Mouse (Mus musculus): Measurements from ENCODE around the gene Kif1b. TPM values are rescaled to one million over a fixed set of nuclear protein-coding genes. Genes with fewer than 3 reads are reported as not detected.

Gene Kif1b
- total and polyA plus RNA-seq, 3 experiments = 10.0 to 27.6 (median 17.0) TPM

GRCm38 (mm10) chr4:149172666-149173065 lies 134.8 kb downstream of the Kif1b start:
- H3K4me2 ChIP-seq (ENCODE audit: insufficient read depth, low read depth, poor library complexity, severe bottlenecking) = no peak overlapping the region
- peaks cover 0 to 27% of the 10 kb centered on the region in 2 experiments; a peak in 2 of 4 replicates for H3K4me1 ChIP-seq (ENCODE audit: control insufficient read depth in 1 of 2, insufficient read depth in 2 of 2)
- H3K9me3 ChIP-seq (replicated peaks; ENCODE audit: low read length) = no peaks in the 10 kb centered on the region
- no peaks in the 10 kb centered on the region for H3K27me3 ChIP-seq (replicated peaks)
- H3K36me3 ChIP-seq (replicated peaks in 1 of 2; ENCODE audit: control insufficient read depth in 1 of 2, insufficient read depth in 1 of 2, low read length in 1 of 2) = peaks cover 7% of the 10 kb centered on the region in 2 experiments
- H3K79me2 ChIP-seq (replicated peaks; ENCODE audit: control insufficient read depth, extremely low read depth, insufficient read depth, poor library complexity, severe bottlenecking) = no peaks in the 10 kb centered on the region
- no peak for DNase-seq (ENCODE audit: extremely low read depth)
- no peak overlapping the region for H3K27ac ChIP-seq (ENCODE audit: insufficient read depth, low read depth)
- no peak overlapping the region for H3K9ac ChIP-seq (ENCODE audit: insufficient read depth, low read depth)
- dilution Hi-C loops (cut with MboI; ENCODE audit: extremely low pct_ligation_motif_present, extremely low pct_unique_long_range_greater_than_20kb, low sequenced_read_pairs) (no loop called here), in situ Hi-C loops (cut with MboI; ENCODE audit: low pct_ligation_motif_present, low pct_unique_long_range_greater_than_20kb, low sequenced_read_pairs) (loop anchor here (25.0 kb wide), 1 partner anchor 540 kb away; the partner anchor contains the start of gene Pik3cd)
- no peak overlapping the region for H3K4me3 ChIP-seq (replicated peaks in 1 of 3; ENCODE audit: low read depth in 2 of 3, low read length in 2 of 3, poor library complexity in 1 of 3)
- TF ChIP-seq KAT2A (IDR thresholded peaks at IDR 0.05; ENCODE audit: insufficient replicate concordance, low read length) = no peak
- TF ChIP-seq IRF4 (IDR thresholded peaks at IDR 0.05; ENCODE audit: low read depth, low read length) = no peak
- TF ChIP-seq MEF2A (IDR thresholded peaks at IDR 0.05; ENCODE audit: borderline replicate concordance, low read depth, low read length) = no peak
- TF ChIP-seq TCF12 (IDR thresholded peaks at IDR 0.05; ENCODE audit: low read depth, low read length) = no peak
- no peak for TF ChIP-seq RCOR1 (conservative IDR thresholded peaks at IDR 0.05; ENCODE audit: low read depth, low read length)
- TF ChIP-seq SMC3 (IDR thresholded peaks at IDR 0.05; ENCODE audit: low read depth, low read length) = no peak
- no peak for TF ChIP-seq PAX5 (IDR thresholded peaks at IDR 0.05; ENCODE audit: low read length)
- TF ChIP-seq USF1 (IDR thresholded peaks at IDR 0.05; ENCODE audit: low read depth, low read length) = no peak
- no peak for TF ChIP-seq POLR2A (IDR thresholded peaks at IDR 0.05; ENCODE audit: low read depth, low read length)
- no peak for TF ChIP-seq NRF1 (IDR thresholded peaks at IDR 0.05; ENCODE audit: low read depth, low read length)
- TF ChIP-seq E2F4 (IDR thresholded peaks at IDR 0.05; ENCODE audit: insufficient replicate concordance, low read depth, low read length) = no peak
- TF ChIP-seq CHD1 (IDR thresholded peaks at IDR 0.05; ENCODE audit: low read depth, low read length) = no peak
- no peak for TF ChIP-seq MAZ (IDR thresholded peaks at IDR 0.05; ENCODE audit: low read depth, low read length)

- H3K4me1 ChIP-seq (ENCODE audit: control insufficient read depth in 1 of 2, insufficient read depth in 2 of 2) = peaks cover 0 to 27% of the 10 kb centered on the region in 2 experiments; a peak in 2 of 4 replicates
- no peak for TF ChIP-seq MAZ (IDR thresholded peaks at IDR 0.05; ENCODE audit: low read depth, low read length)
- TF ChIP-seq MEF2A (IDR thresholded peaks at IDR 0.05; ENCODE audit: borderline replicate concordance, low read depth, low read length) = no peak
- TF ChIP-seq POLR2A (IDR thresholded peaks at IDR 0.05; ENCODE audit: low read depth, low read length) = no peak
- no peak for TF ChIP-seq ZKSCAN1 (IDR thresholded peaks at IDR 0.05; ENCODE audit: borderline replicate concordance, low read depth, low read length)
- no peak for TF ChIP-seq SIN3A (IDR thresholded peaks at IDR 0.05; ENCODE audit: low read length)
- TF ChIP-seq IRF4 (IDR thresholded peaks at IDR 0.05; ENCODE audit: low read depth, low read length) = no peak
- TF ChIP-seq ZMIZ1 (IDR thresholded peaks at IDR 0.05; ENCODE audit: low read depth, low read length) = no peak
- TF ChIP-seq CHD2 (IDR thresholded peaks at IDR 0.05; ENCODE audit: low read length) = no peak
- no peak for TF ChIP-seq RCOR1 (conservative IDR thresholded peaks at IDR 0.05; ENCODE audit: low read depth, low read length)
- no peak for TF ChIP-seq ZC3H11A (IDR thresholded peaks at IDR 0.05; ENCODE audit: low read depth, low read length)
- TF ChIP-seq SMC3 (IDR thresholded peaks at IDR 0.05; ENCODE audit: low read depth, low read length) = no peak
- TF ChIP-seq MYC (IDR thresholded peaks at IDR 0.05; ENCODE audit: low read depth, low read length) = no peak
- no peak overlapping the region for H3K4me2 ChIP-seq (ENCODE audit: insufficient read depth, low read depth, poor library complexity, severe bottlenecking)
- in situ Hi-C loops (cut with MboI; ENCODE audit: low pct_ligation_motif_present, low pct_unique_long_range_greater_than_20kb, low sequenced_read_pairs) = loop anchor here (25.0 kb wide), 1 partner anchor 540 kb away; the partner anchor contains the start of gene Pik3cd
- H3K27ac ChIP-seq (ENCODE audit: insufficient read depth, low read depth) = no peak overlapping the region
- no peaks in the 10 kb centered on the region for H3K27me3 ChIP-seq (replicated peaks)
- no peak for DNase-seq (ENCODE audit: extremely low read depth)
- no peak overlapping the region for H3K4me3 ChIP-seq (replicated peaks in 1 of 3; ENCODE audit: low read depth in 2 of 3, low read length in 2 of 3, poor library complexity in 1 of 3)
- H3K9me3 ChIP-seq (replicated peaks; ENCODE audit: low read length) = no peaks in the 10 kb centered on the region
- peaks cover 7% of the 10 kb centered on the region in 2 experiments for H3K36me3 ChIP-seq (replicated peaks in 1 of 2; ENCODE audit: control insufficient read depth in 1 of 2, insufficient read depth in 1 of 2, low read length in 1 of 2)
- dilution Hi-C loops (cut with MboI; ENCODE audit: extremely low pct_ligation_motif_present, extremely low pct_unique_long_range_greater_than_20kb, low sequenced_read_pairs) = no loop called here
- H3K79me2 ChIP-seq (replicated peaks; ENCODE audit: control insufficient read depth, extremely low read depth, insufficient read depth, poor library complexity, severe bottlenecking) = no peaks in the 10 kb centered on the region
- no peak overlapping the region for H3K9ac ChIP-seq (ENCODE audit: insufficient read depth, low read depth)
Measured at GRCm38 (mm10) chr4:149172083-149172482, 135.4 kb downstream of the Kif1b start.
